Mouse (Mus musculus) C2C12 (cell line): ENCODE results near the gene Lpcat1. TPM values are rescaled to one million over a fixed set of nuclear protein-coding genes. Genes with fewer than 3 reads are reported as not detected.
A peak's percentile ranks its signal among the peaks of the same experiment; 100 is the strongest.

Experiments
- H3K27me3 ChIP-seq: one replicate; pipeline ENCODE4 v1.6.1; 2011; ENCODE audit not compliant: control insufficient read depth, insufficient read depth, insufficient read length
- H3K36me3 ChIP-seq: one replicate; pipeline ENCODE4 v1.6.1; 2011; ENCODE audit not compliant: control insufficient read depth, insufficient read depth
- H3K4me3 ChIP-seq: one replicate; pipeline ENCODE4 v1.5.1; 2011; ENCODE audit warnings: mild to moderate bottlenecking, control low read depth; ENCODE audit not compliant: poor library complexity, insufficient read depth, severe bottlenecking
- H3K79me2 ChIP-seq: one replicate; pipeline ENCODE4 v1.6.1; 2011; ENCODE audit not compliant: control insufficient read depth, insufficient read depth
- H3K79me3 ChIP-seq: one replicate; pipeline ENCODE4 v1.6.1; 2011; ENCODE audit warnings: low read depth, control low read depth
- H3ac ChIP-seq: one replicate; pipeline ENCODE3; 2011; ENCODE audit warnings: low read depth; ENCODE audit not compliant: control insufficient read depth, insufficient read length
- CEBPB ChIP-seq: IDR thresholded peaks from one replicate; pipeline ENCODE4 v1.6.1; 2011; ENCODE audit warnings: low read depth, mild to moderate bottlenecking, control low read depth, moderate library complexity
- CTCF ChIP-seq: IDR thresholded peaks from one replicate; pipeline ENCODE4 v1.5.1; 2011; ENCODE audit not compliant: control insufficient read depth, insufficient read depth, insufficient read length
- FOSL1 ChIP-seq: IDR thresholded peaks from one replicate; pipeline ENCODE4 v1.8.0; 2011; ENCODE audit warnings: mild to moderate bottlenecking, low read length; ENCODE audit not compliant: poor library complexity, insufficient read depth, severe bottlenecking
- MAX ChIP-seq: IDR thresholded peaks from one replicate; pipeline ENCODE4 v1.6.1; 2011; ENCODE audit warnings: mild to moderate bottlenecking, control low read depth
- MYOD1 ChIP-seq: IDR thresholded peaks from one replicate; pipeline ENCODE4 v1.6.1; 2011; ENCODE audit warnings: low read depth; ENCODE audit not compliant: control insufficient read depth, insufficient read length
- MYOG ChIP-seq: IDR thresholded peaks from one replicate; pipeline ENCODE4 v1.6.1; 2011; ENCODE audit not compliant: control insufficient read depth, insufficient read length; ENCODE audit errors: extremely low read depth
- USF1 ChIP-seq: IDR thresholded peaks from one replicate; pipeline ENCODE4 v1.6.1; 2011; ENCODE audit warnings: low read depth, mild to moderate bottlenecking, control low read depth, moderate library complexity
- polyA plus RNA-seq: library from polyadenylated mRNA; unstranded; fragments of >200 nt; fragmentation: generic; extraction: Trizol; gene quantifications from one replicate; pipeline ENCODE4 v1.2.1, GENCODE M21; 2012; ENCODE audit warnings: missing spikeins

The Lpcat1 gene
- polyA plus RNA-seq, 1 experiment, result 22.5 TPM

DNA sequence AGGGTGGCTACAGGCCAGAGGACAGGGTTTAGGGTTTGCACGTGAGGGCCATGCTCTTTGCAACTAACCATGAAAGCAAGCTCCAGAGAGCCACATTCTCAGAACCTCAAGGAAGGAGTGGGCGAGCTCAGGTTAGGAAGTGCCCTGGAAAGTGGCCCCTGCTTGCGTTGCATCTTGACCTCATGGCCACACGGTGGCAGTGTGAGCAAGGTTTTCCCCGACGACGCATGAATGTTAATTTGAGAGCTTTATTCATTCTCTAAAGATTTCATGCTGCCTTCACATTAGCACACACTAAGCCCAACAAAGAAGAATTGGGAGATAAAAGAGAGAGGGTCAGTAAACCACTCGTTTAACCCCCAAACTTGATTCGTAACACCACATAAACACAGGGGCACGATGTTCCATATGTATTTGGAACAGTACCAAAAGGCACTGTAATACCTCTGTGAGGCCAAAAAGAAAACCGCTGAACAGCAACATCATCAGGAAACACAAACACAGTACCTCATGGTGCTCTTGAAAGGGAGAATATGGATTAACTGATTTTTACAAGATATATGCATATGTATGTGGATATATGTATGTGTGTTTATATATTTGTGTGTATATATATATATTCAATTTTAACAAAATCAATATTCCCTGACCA lies 41.0 kb upstream of the Lpcat1 start:
- H3K27me3 ChIP-seq, result peaks cover 16% of the 10 kb centered on the region
- no peaks in the 10 kb centered on the region for H3K79me2 ChIP-seq
- no peaks in the 10 kb centered on the region for H3K79me3 ChIP-seq
- no peak overlapping the region for H3K4me3 ChIP-seq
- TF ChIP-seq USF1 (no peak), CTCF (peak; percentile 89)
- H3ac ChIP-seq, result no peak overlapping the region
- no peaks in the 10 kb centered on the region for H3K36me3 ChIP-seq

- Histone ChIP-seq H3K79me3 (no peaks in the 10 kb centered on the region), H3K79me2 (no peaks in the 10 kb centered on the region), H3K27me3 (peaks cover 10% of the 10 kb centered on the region), H3ac (no peak overlapping the region), H3K36me3 (no peaks in the 10 kb centered on the region), H3K4me3 (no peak overlapping the region)
- no peak for TF ChIP-seq CEBPB
- TF ChIP-seq FOSL1, result no peak
- no peak for TF ChIP-seq MYOD1
- TF ChIP-seq CTCF, result no peak
These were observed 40.4 kb upstream of the Lpcat1 start for GRCm38 (mm10) chr13:73426587-73426986.

DNA sequence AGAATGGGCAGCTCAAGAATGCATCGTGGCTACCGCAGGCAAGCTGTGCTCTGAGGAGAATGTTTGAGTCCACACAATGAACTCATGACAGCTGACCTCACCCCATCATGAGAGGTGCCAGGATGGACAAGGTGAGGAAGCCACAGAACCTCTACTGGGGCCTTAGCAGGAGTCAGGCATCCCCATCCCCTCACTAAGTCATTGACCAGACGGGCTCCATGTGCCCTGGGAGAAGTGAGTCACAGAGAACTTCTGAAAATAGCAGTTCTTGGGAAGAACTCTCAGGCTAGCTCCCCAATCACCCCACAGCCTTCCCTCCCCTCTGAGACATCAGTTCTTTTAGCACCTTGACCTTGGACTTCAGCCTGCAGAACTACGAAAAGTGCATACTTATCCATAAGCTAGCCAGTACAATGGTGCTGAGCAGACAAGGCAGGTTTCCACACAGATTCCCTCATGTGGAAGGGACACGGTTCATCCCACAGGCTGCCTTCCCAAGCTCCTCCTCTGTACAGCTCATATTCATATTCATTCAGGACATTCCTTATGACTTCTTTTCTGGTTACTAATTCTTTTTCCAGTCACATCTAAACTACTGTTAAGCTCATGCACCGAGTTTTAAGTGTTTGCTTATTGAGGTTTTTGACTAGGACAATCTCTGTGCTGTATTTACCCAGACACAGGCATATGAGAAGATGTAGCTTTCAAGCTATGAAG lies 37.2 kb upstream of the Lpcat1 start:
- Histone ChIP-seq H3K27me3 (peaks cover 4% of the 10 kb centered on the region), H3ac (no peak overlapping the region), H3K4me3 (no peak overlapping the region), H3K79me3 (no peaks in the 10 kb centered on the region), H3K79me2 (no peaks in the 10 kb centered on the region), H3K36me3 (no peaks in the 10 kb centered on the region)
- no peak for TF ChIP-seq USF1
- TF ChIP-seq CTCF, result no peak
- no peak for TF ChIP-seq CEBPB
- TF ChIP-seq MYOD1, result no peak

GRCm38 (mm10) chr13:73432466-73433149 lies 34.4 kb upstream of the Lpcat1 start:
- TF ChIP-seq CTCF (no peak), MYOG (no peak), USF1 (no peak), MAX (no peak), FOSL1 (no peak), MYOD1 (no peak), CEBPB (no peak)
- Histone ChIP-seq H3ac (no peak overlapping the region), H3K4me3 (no peak overlapping the region), H3K79me3 (no peaks in the 10 kb centered on the region), H3K79me2 (no peaks in the 10 kb centered on the region), H3K36me3 (no peaks in the 10 kb centered on the region), H3K27me3 (peaks cover 4% of the 10 kb centered on the region)

GRCm38 (mm10) chr13:73433681-73434535 lies 33.1 kb upstream of the Lpcat1 start:
- peaks cover 4% of the 10 kb centered on the region for H3K27me3 ChIP-seq
- H3K4me3 ChIP-seq, result no peak overlapping the region
- TF ChIP-seq MAX (no peak), FOSL1 (no peak), CEBPB (no peak), MYOD1 (no peak), CTCF (no peak), USF1 (no peak), MYOG (no peak)
- no peaks in the 10 kb centered on the region for H3K79me3 ChIP-seq
- H3K36me3 ChIP-seq, result no peaks in the 10 kb centered on the region
- H3K79me2 ChIP-seq, result no peaks in the 10 kb centered on the region
- no peak overlapping the region for H3ac ChIP-seq
